Mouse (Mus musculus): ENCODE results near the gene Adam12. TPM values are rescaled to one million over a fixed set of nuclear protein-coding genes. Genes with fewer than 3 reads are reported as not detected.

Adam12 gene
- polyA plus RNA-seq, 1 experiment from 2014 or later, result 2.1 TPM

GRCm38 (mm10) chr7:134149351-134149750, 82.6 kb downstream of the Adam12 start:
- H3K27ac ChIP-seq (ENCODE audit: low read length), result no peak overlapping the region
- no peaks in the 10 kb centered on the region for H3K9me3 ChIP-seq (replicated peaks; ENCODE audit: control insufficient read depth, low read length, poor library complexity, severe bottlenecking)
- no peak for ATAC-seq
- H3K27me3 ChIP-seq (ENCODE audit: control insufficient read depth, insufficient read depth, low read depth, low read length), result no peaks in the 10 kb centered on the region
- H3K4me1 ChIP-seq (ENCODE audit: control insufficient read depth, insufficient read depth, low read length), result no peaks in the 10 kb centered on the region
- 84% methylated on average over 6 of the region's 6 CpGs for WGBS
- no peak overlapping the region for H3K9ac ChIP-seq (ENCODE audit: low read depth, low read length)
- H3K36me3 ChIP-seq (ENCODE audit: control insufficient read depth, insufficient read depth, low read length), result no peaks in the 10 kb centered on the region
- no peak overlapping the region for H3K4me3 ChIP-seq (ENCODE audit: low read depth, low read length)
- no peak overlapping the region for H3K4me2 ChIP-seq (ENCODE audit: low read length)

GRCm38 (mm10) chr7:134147561-134147960, 84.4 kb downstream of the Adam12 start:
- no peak overlapping the region for H3K27ac ChIP-seq (ENCODE audit: low read length)
- no peak overlapping the region for H3K9ac ChIP-seq (ENCODE audit: low read depth, low read length)
- no peak for ATAC-seq
- H3K27me3 ChIP-seq (ENCODE audit: control insufficient read depth, insufficient read depth, low read depth, low read length), result no peaks in the 10 kb centered on the region
- no peaks in the 10 kb centered on the region for H3K4me1 ChIP-seq (ENCODE audit: control insufficient read depth, insufficient read depth, low read length)
- WGBS, result 84% methylated on average over 3 of the region's 3 CpGs
- no peak overlapping the region for H3K4me2 ChIP-seq (ENCODE audit: low read length)
- H3K9me3 ChIP-seq (replicated peaks; ENCODE audit: control insufficient read depth, low read length, poor library complexity, severe bottlenecking), result no peaks in the 10 kb centered on the region
- no peaks in the 10 kb centered on the region for H3K36me3 ChIP-seq (ENCODE audit: control insufficient read depth, insufficient read depth, low read length)
- no peak overlapping the region for H3K4me3 ChIP-seq (ENCODE audit: low read depth, low read length)

- ATAC-seq, result no peak
- Histone ChIP-seq H3K27ac (ENCODE audit: low read length) (no peak overlapping the region), H3K4me3 (ENCODE audit: low read depth, low read length) (no peak overlapping the region), H3K9ac (ENCODE audit: low read depth, low read length) (no peak overlapping the region), H3K36me3 (ENCODE audit: control insufficient read depth, insufficient read depth, low read length) (no peaks in the 10 kb centered on the region), H3K4me1 (ENCODE audit: control insufficient read depth, insufficient read depth, low read length) (no peaks in the 10 kb centered on the region), H3K4me2 (ENCODE audit: low read length) (no peak overlapping the region), H3K9me3 (replicated peaks; ENCODE audit: control insufficient read depth, low read length, poor library complexity, severe bottlenecking) (no peaks in the 10 kb centered on the region), H3K27me3 (ENCODE audit: control insufficient read depth, insufficient read depth, low read depth, low read length) (no peaks in the 10 kb centered on the region)
- 97% methylated on average over 2 of the region's 2 CpGs for WGBS
These were observed 85.1 kb downstream of the Adam12 start for GRCm38 (mm10) chr7:134146821-134147220.

- no peaks in the 10 kb centered on the region for H3K36me3 ChIP-seq (ENCODE audit: control insufficient read depth, insufficient read depth, low read length)
- H3K9ac ChIP-seq (ENCODE audit: low read depth, low read length), result no peak overlapping the region
- 86% methylated on average over 9 of the region's 9 CpGs for WGBS
- H3K27ac ChIP-seq (ENCODE audit: low read length), result no peak overlapping the region
- no peaks in the 10 kb centered on the region for H3K27me3 ChIP-seq (ENCODE audit: control insufficient read depth, insufficient read depth, low read depth, low read length)
- ATAC-seq, result no peak
- no peak overlapping the region for H3K4me3 ChIP-seq (ENCODE audit: low read depth, low read length)
- no peaks in the 10 kb centered on the region for H3K9me3 ChIP-seq (replicated peaks; ENCODE audit: control insufficient read depth, low read length, poor library complexity, severe bottlenecking)
- no peak overlapping the region for H3K4me2 ChIP-seq (ENCODE audit: low read length)
- no peaks in the 10 kb centered on the region for H3K4me1 ChIP-seq (ENCODE audit: control insufficient read depth, insufficient read depth, low read length)
These were observed 87.8 kb downstream of the Adam12 start for GRCm38 (mm10) chr7:134144111-134144510.

GRCm38 (mm10) chr7:134139291-134139949, 92.5 kb downstream of the Adam12 start:
- Histone ChIP-seq H3K27ac (ENCODE audit: low read length) (no peak overlapping the region), H3K4me3 (ENCODE audit: low read depth, low read length) (no peak overlapping the region), H3K4me2 (ENCODE audit: low read length) (no peak overlapping the region), H3K9ac (ENCODE audit: low read depth, low read length) (no peak overlapping the region), H3K27me3 (ENCODE audit: control insufficient read depth, insufficient read depth, low read depth, low read length) (no peaks in the 10 kb centered on the region), H3K4me1 (ENCODE audit: control insufficient read depth, insufficient read depth, low read length) (no peaks in the 10 kb centered on the region), H3K9me3 (replicated peaks; ENCODE audit: control insufficient read depth, low read length, poor library complexity, severe bottlenecking) (no peaks in the 10 kb centered on the region), H3K36me3 (ENCODE audit: control insufficient read depth, insufficient read depth, low read length) (no peaks in the 10 kb centered on the region)
- ATAC-seq, result no peak
- 66% methylated on average over 4 of the region's 4 CpGs for WGBS

- H3K27ac ChIP-seq (ENCODE audit: low read length), result no peak overlapping the region
- no peak overlapping the region for H3K4me2 ChIP-seq (ENCODE audit: low read length)
- no peaks in the 10 kb centered on the region for H3K9me3 ChIP-seq (replicated peaks; ENCODE audit: control insufficient read depth, low read length, poor library complexity, severe bottlenecking)
- WGBS, result 39% methylated on average over 2 of the region's 2 CpGs
- H3K27me3 ChIP-seq (ENCODE audit: control insufficient read depth, insufficient read depth, low read depth, low read length), result no peaks in the 10 kb centered on the region
- no peak for ATAC-seq
- no peak overlapping the region for H3K4me3 ChIP-seq (ENCODE audit: low read depth, low read length)
- peaks cover 3% of the 10 kb centered on the region; the same call in 1 of the 2 replicates for H3K4me1 ChIP-seq (ENCODE audit: control insufficient read depth, insufficient read depth, low read length)
- H3K9ac ChIP-seq (ENCODE audit: low read depth, low read length), result no peak overlapping the region
- no peaks in the 10 kb centered on the region for H3K36me3 ChIP-seq (ENCODE audit: control insufficient read depth, insufficient read depth, low read length)
These were observed 99.6 kb downstream of the Adam12 start for GRCm38 (mm10) chr7:134132323-134132722.

GRCm38 (mm10) chr7:134128087-134128522, 103.8 kb downstream of the Adam12 start:
- 51% methylated on average over 5 of the region's 5 CpGs for WGBS
- peaks cover 3% of the 10 kb centered on the region; the same call in 1 of the 2 replicates for H3K4me1 ChIP-seq (ENCODE audit: control insufficient read depth, insufficient read depth, low read length)
- ATAC-seq, result no peak
- H3K27ac ChIP-seq (ENCODE audit: low read length), result no peak overlapping the region
- no peak overlapping the region for H3K4me2 ChIP-seq (ENCODE audit: low read length)
- no peak overlapping the region for H3K9ac ChIP-seq (ENCODE audit: low read depth, low read length)
- H3K27me3 ChIP-seq (ENCODE audit: control insufficient read depth, insufficient read depth, low read depth, low read length), result no peaks in the 10 kb centered on the region
- no peaks in the 10 kb centered on the region for H3K9me3 ChIP-seq (replicated peaks; ENCODE audit: control insufficient read depth, low read length, poor library complexity, severe bottlenecking)
- H3K36me3 ChIP-seq (ENCODE audit: control insufficient read depth, insufficient read depth, low read length), result no peaks in the 10 kb centered on the region
- no peak overlapping the region for H3K4me3 ChIP-seq (ENCODE audit: low read depth, low read length)

GRCm38 (mm10) chr7:134121397-134121796, 110.5 kb downstream of the Adam12 start:
- WGBS, result 38% methylated on average over 2 of the region's 2 CpGs
- Histone ChIP-seq H3K27me3 (ENCODE audit: control insufficient read depth, insufficient read depth, low read depth, low read length) (no peaks in the 10 kb centered on the region), H3K4me2 (ENCODE audit: low read length) (no peak overlapping the region), H3K9ac (ENCODE audit: low read depth, low read length) (no peak overlapping the region), H3K27ac (ENCODE audit: low read length) (no peak overlapping the region), H3K36me3 (ENCODE audit: control insufficient read depth, insufficient read depth, low read length) (no peaks in the 10 kb centered on the region), H3K4me3 (ENCODE audit: low read depth, low read length) (no peak overlapping the region), H3K4me1 (ENCODE audit: control insufficient read depth, insufficient read depth, low read length) (no peaks in the 10 kb centered on the region), H3K9me3 (replicated peaks; ENCODE audit: control insufficient read depth, low read length, poor library complexity, severe bottlenecking) (no peaks in the 10 kb centered on the region; the same call in 1 of the 2 replicates)
- no peak for ATAC-seq

- Histone ChIP-seq H3K27ac (ENCODE audit: low read length) (no peak overlapping the region), H3K4me2 (ENCODE audit: low read length) (no peak overlapping the region), H3K36me3 (ENCODE audit: control insufficient read depth, insufficient read depth, low read length) (no peaks in the 10 kb centered on the region), H3K4me1 (ENCODE audit: control insufficient read depth, insufficient read depth, low read length) (no peaks in the 10 kb centered on the region), H3K9me3 (replicated peaks; ENCODE audit: control insufficient read depth, low read length, poor library complexity, severe bottlenecking) (no peaks in the 10 kb centered on the region; the same call in 1 of the 2 replicates), H3K9ac (ENCODE audit: low read depth, low read length) (no peak overlapping the region), H3K4me3 (ENCODE audit: low read depth, low read length) (no peak overlapping the region), H3K27me3 (ENCODE audit: control insufficient read depth, insufficient read depth, low read depth, low read length) (no peaks in the 10 kb centered on the region)
- ATAC-seq, result no peak
- WGBS, result 84% methylated on average over 8 of the region's 8 CpGs
These were observed 116.5 kb downstream of the Adam12 start for GRCm38 (mm10) chr7:134115438-134115837.
